Mouse (Mus musculus) embryo, embryonic 11 days (tissue): Measurements from ENCODE around the gene Kbtbd8.
A peak's percentile ranks its signal among the peaks of the same experiment; 100 is the strongest.

Source experiments
- DNase-seq: peaks from one replicate; pipeline ENCODE4 v3.0.0-alpha.2; 2015

Kbtbd8 gene

DNA sequence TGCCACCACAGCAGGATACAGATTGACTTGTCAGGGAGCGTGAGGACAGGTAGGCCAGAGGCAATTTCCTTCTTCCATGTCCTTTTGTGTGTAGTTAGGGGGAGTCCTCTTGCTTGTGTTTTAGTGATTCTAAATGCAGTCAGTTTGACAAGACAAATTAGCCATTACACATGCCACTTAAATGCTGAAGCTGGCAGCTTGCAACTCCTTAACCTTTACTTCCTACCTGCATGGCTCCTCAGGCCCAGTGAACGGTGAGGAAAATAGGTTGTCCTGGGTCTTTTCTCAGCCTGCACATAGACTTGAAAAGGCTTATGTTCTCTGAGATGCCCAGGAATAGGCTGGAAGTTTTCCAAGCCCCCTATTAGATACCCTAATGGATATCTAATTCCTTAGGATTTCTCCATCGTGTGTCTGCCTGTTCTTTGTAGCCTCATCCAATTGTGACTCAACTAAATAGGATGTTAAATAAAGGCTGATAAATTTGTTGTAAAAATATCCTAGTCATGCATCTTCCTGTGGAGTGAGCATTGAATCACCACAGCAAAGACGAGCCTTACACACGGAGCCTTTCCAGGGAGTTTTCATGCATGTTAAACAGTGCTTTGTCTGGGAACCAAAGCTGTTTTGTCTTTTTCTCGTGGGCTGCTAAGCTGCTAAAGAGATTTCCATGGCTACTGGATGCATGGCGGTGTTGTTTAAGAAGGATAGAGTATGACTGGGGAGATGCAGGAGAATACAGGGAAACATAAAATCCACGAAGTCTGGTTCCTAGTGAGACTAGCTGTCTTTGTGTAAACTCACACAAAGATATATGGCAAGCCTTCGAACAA, 57.5 kb downstream of the Kbtbd8 start:
- DNase-seq, result peak; percentile 60
